Mouse (Mus musculus) thymus, adult 2 months (tissue): ENCODE data around the gene Gabrb1. TPM values are rescaled to one million over a fixed set of nuclear protein-coding genes. Genes with fewer than 3 reads are reported as not detected.
A peak's percentile ranks its signal among the peaks of the same experiment; 100 is the strongest.

Experiments
- DNase-seq: peaks from one replicate; pipeline ENCODE4 v3.0.0; 2021
- H3K27ac ChIP-seq: fragments of 200-500 bp; 2 replicates; pipeline ENCODE4 v1.5.1; 2012; ENCODE audit warnings: low read length, control low read depth; ENCODE audit not compliant: control insufficient read depth, insufficient read depth
- H3K27me3 ChIP-seq: fragments of 200-500 bp; 2 replicates; pipeline ENCODE4 v1.6.1; 2012; ENCODE audit warnings: mild to moderate bottlenecking, low read length, moderate library complexity, mixed read lengths; ENCODE audit not compliant: control insufficient read depth, insufficient read depth
- H3K36me3 ChIP-seq: fragments of 200-500 bp; 2 replicates; pipeline ENCODE4 v1.6.1; 2012; ENCODE audit warnings: mild to moderate bottlenecking, low read length, moderate library complexity; ENCODE audit not compliant: control insufficient read depth, insufficient read depth
- H3K4me1 ChIP-seq: fragments of 200-500 bp; replicated peaks from 2 replicates; pipeline ENCODE4 v1.6.1; 2012; ENCODE audit warnings: low read length; ENCODE audit not compliant: control insufficient read depth, insufficient read depth
- H3K4me3 ChIP-seq: fragments of 200-500 bp; 2 replicates; pipeline ENCODE4 v1.5.1; 2012; ENCODE audit warnings: mild to moderate bottlenecking, low read length, control low read depth, moderate library complexity; ENCODE audit not compliant: control insufficient read depth, insufficient read depth
- CTCF ChIP-seq: fragments of 200-500 bp; IDR thresholded peaks from 2 replicates; pipeline ENCODE4 v1.5.1; 2012; ENCODE audit warnings: mild to moderate bottlenecking, control low read depth, low read length, moderate library complexity, borderline replicate concordance; ENCODE audit not compliant: control insufficient read depth, poor library complexity, insufficient read depth; ENCODE audit errors: extremely low read depth
- POLR2A ChIP-seq: fragments of 200-500 bp; IDR thresholded peaks from 2 replicates; pipeline ENCODE4 v1.6.1; 2012; ENCODE audit warnings: mild to moderate bottlenecking, low read length, control low read depth, moderate library complexity; ENCODE audit not compliant: control insufficient read depth, poor library complexity, insufficient read depth; ENCODE audit errors: extremely low read depth
- WGBS: fragments of 180-500 bp; shearing (Covaris S2); methylation state at CpG from one replicate; pipeline ENCODE4 v1.1.7; 2018; 5-methylcytosine and 5-hydroxymethylcytosine counted together
- polyA plus RNA-seq: library from polyadenylated mRNA; depleted of rRNA; stranded (reverse); fragments of >200 nt; gene quantifications from 2 replicates; pipeline ENCODE4 v1.2.3, GENCODE M21; 2012

Gene Gabrb1
- polyA plus RNA-seq, 1 experiment: not detected

- no peak for DNase-seq
- H3K27ac ChIP-seq: no peak overlapping the region
- WGBS: 24% methylated on average over 1 of the region's 1 CpGs
- no peak overlapping the region for H3K4me3 ChIP-seq
- TF ChIP-seq CTCF: no peak
- TF ChIP-seq POLR2A: no peak
- H3K36me3 ChIP-seq: no peaks in the 10 kb centered on the region
- H3K27me3 ChIP-seq: no peaks in the 10 kb centered on the region
- H3K4me1 ChIP-seq: no peaks in the 10 kb centered on the region
Observed at GRCm38 (mm10) chr5:71822862-71823261, 164.9 kb downstream of the Gabrb1 start.

GRCm38 (mm10) chr5:71828342-71828741 lies 170.4 kb downstream of the Gabrb1 start:
- no peak for TF ChIP-seq POLR2A
- no peak for TF ChIP-seq CTCF
- Histone ChIP-seq H3K36me3 (no peaks in the 10 kb centered on the region), H3K27me3 (no peaks in the 10 kb centered on the region), H3K27ac (no peak overlapping the region), H3K4me1 (no peaks in the 10 kb centered on the region), H3K4me3 (no peak overlapping the region)
- no peak for DNase-seq

- DNase-seq: no peak
- WGBS: 69% methylated on average over 1 of the region's 1 CpGs
- H3K27ac ChIP-seq: no peak overlapping the region
- H3K4me3 ChIP-seq: no peak overlapping the region
- no peaks in the 10 kb centered on the region for H3K27me3 ChIP-seq
- H3K36me3 ChIP-seq: no peaks in the 10 kb centered on the region
- TF ChIP-seq CTCF (no peak), POLR2A (no peak)
- no peaks in the 10 kb centered on the region for H3K4me1 ChIP-seq
Observed at GRCm38 (mm10) chr5:71828996-71829395, 171.1 kb downstream of the Gabrb1 start.

GRCm38 (mm10) chr5:71830342-71830741 lies 172.4 kb downstream of the Gabrb1 start:
- 92% methylated on average over 2 of the region's 2 CpGs for WGBS
- Histone ChIP-seq H3K27me3 (no peaks in the 10 kb centered on the region), H3K36me3 (no peaks in the 10 kb centered on the region), H3K4me3 (no peak overlapping the region), H3K27ac (no peak overlapping the region), H3K4me1 (no peaks in the 10 kb centered on the region)
- no peak for TF ChIP-seq POLR2A
- no peak for TF ChIP-seq CTCF
- no peak for DNase-seq

- no peak overlapping the region for H3K27ac ChIP-seq
- DNase-seq: no peak
- H3K36me3 ChIP-seq: no peaks in the 10 kb centered on the region
- TF ChIP-seq POLR2A: no peak
- TF ChIP-seq CTCF: no peak
- H3K27me3 ChIP-seq: no peaks in the 10 kb centered on the region
- H3K4me3 ChIP-seq: no peak overlapping the region
- no peaks in the 10 kb centered on the region for H3K4me1 ChIP-seq
Observed at GRCm38 (mm10) chr5:71842241-71842640, 184.3 kb downstream of the Gabrb1 start.

- H3K27me3 ChIP-seq: no peaks in the 10 kb centered on the region
- H3K27ac ChIP-seq: no peak overlapping the region
- H3K4me3 ChIP-seq: no peak overlapping the region
- no peaks in the 10 kb centered on the region for H3K4me1 ChIP-seq
- DNase-seq: no peak
- no peak for TF ChIP-seq POLR2A
- H3K36me3 ChIP-seq: no peaks in the 10 kb centered on the region
- WGBS: 91% methylated on average over 2 of the region's 2 CpGs
Observed at GRCm38 (mm10) chr5:71898214-71898613, 240.3 kb downstream of the Gabrb1 start.

- no peaks in the 10 kb centered on the region for H3K36me3 ChIP-seq
- H3K4me1 ChIP-seq: no peaks in the 10 kb centered on the region
- no peak overlapping the region for H3K4me3 ChIP-seq
- peak; percentile 2 for DNase-seq
- TF ChIP-seq CTCF: no peak
- TF ChIP-seq POLR2A: no peak
- H3K27me3 ChIP-seq: no peaks in the 10 kb centered on the region
- 24% methylated on average over 7 of the region's 7 CpGs for WGBS
- H3K27ac ChIP-seq: no peak overlapping the region
Observed at GRCm38 (mm10) chr5:71903399-71903798, 245.5 kb downstream of the Gabrb1 start.
